Mouse (Mus musculus) forebrain, embryonic 12.5 days (tissue): ENCODE measurements around the gene Setx. TPM values are rescaled to one million over a fixed set of nuclear protein-coding genes. Genes with fewer than 3 reads are reported as not detected.
A peak's percentile ranks its signal among the peaks of the same experiment; 100 is the strongest.

ENCODE experiments used
- ATAC-seq: fragments of 200-750 bp; cut with Nextera tagmentation; 2 replicates; pipeline ENCODE4 v1.8.0; 2017; ENCODE audit warnings: moderate TSS enrichment; ENCODE audit not compliant: low FRiP score
- H3K27ac ChIP-seq: fragments of 300-500 bp; sonication (generic); 2 replicates; pipeline ENCODE4 v1.5.1; 2016; ENCODE audit warnings: mild to moderate bottlenecking
- H3K27me3 ChIP-seq: fragments of 300-500 bp; sonication (generic); 2 replicates; pipeline ENCODE4 v1.6.1; 2016; ENCODE audit warnings: mild to moderate bottlenecking
- H3K36me3 ChIP-seq: fragments of 300-500 bp; sonication (generic); replicated peaks from 2 replicates; pipeline ENCODE4 v1.6.1; 2016; ENCODE audit warnings: mild to moderate bottlenecking
- H3K4me1 ChIP-seq: fragments of 300-500 bp; sonication (generic); 2 replicates; pipeline ENCODE4 v1.6.1; 2016
- H3K4me2 ChIP-seq: fragments of 300-500 bp; sonication (generic); 2 replicates; pipeline ENCODE4 v1.6.1; 2016; ENCODE audit warnings: mild to moderate bottlenecking, moderate library complexity
- H3K4me3 ChIP-seq: fragments of 300-500 bp; sonication (generic); replicated peaks from 2 replicates; pipeline ENCODE4 v1.5.1; 2016; ENCODE audit warnings: mild to moderate bottlenecking
- H3K9ac ChIP-seq: fragments of 300-500 bp; sonication (generic); 2 replicates; pipeline ENCODE4 v1.6.1; 2016; ENCODE audit warnings: mild to moderate bottlenecking
- H3K9me3 ChIP-seq: fragments of 300-500 bp; sonication (generic); 2 replicates; pipeline ENCODE4 v1.6.1; 2016
- WGBS: fragments of 180-500 bp; shearing (Covaris S2); methylation state at CpG from one replicate; pipeline ENCODE4 v1.1.7; 2016; 5-methylcytosine and 5-hydroxymethylcytosine counted together
- polyA plus RNA-seq: library from polyadenylated mRNA; unstranded; fragments of >200 nt; fragmentation: Nextera tagmentation; extraction: Ambion mirVana; gene quantifications from 2 replicates; pipeline ENCODE4 v1.2.1, GENCODE M21; 2016

The Setx gene
- polyA plus RNA-seq, 1 experiment from 2014 or later = 18.6 TPM

DNA sequence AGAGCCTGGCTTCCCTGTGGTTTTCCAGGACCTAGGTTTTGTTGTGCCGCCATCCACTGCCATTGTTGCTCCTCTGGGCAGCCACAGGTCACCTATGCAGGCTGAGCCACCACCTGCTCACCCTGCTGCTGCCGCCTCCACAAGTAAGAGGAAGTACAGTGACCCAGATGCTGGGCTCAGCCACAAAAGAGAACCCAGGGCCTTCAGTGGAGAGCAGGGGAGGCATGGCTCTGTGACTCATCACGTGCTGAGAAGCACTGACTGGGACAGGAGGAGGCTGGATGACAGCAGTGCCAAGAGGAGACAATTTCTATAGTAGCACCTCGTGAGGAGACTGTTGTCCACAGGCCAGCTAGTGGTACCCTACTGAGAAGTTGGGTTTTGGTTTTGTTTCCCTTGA lies 55.8 kb downstream of the Setx start:
- Histone ChIP-seq H3K4me1 (no peaks in the 10 kb centered on the region), H3K9ac (no peak overlapping the region), H3K4me3 (no peak overlapping the region), H3K27me3 (no peaks in the 10 kb centered on the region), H3K4me2 (no peak overlapping the region), H3K9me3 (no peaks in the 10 kb centered on the region), H3K36me3 (peaks cover 71% of the 10 kb centered on the region), H3K27ac (no peak overlapping the region)
- ATAC-seq = no peak
- 90% methylated on average over 4 of the region's 4 CpGs for WGBS

DNA sequence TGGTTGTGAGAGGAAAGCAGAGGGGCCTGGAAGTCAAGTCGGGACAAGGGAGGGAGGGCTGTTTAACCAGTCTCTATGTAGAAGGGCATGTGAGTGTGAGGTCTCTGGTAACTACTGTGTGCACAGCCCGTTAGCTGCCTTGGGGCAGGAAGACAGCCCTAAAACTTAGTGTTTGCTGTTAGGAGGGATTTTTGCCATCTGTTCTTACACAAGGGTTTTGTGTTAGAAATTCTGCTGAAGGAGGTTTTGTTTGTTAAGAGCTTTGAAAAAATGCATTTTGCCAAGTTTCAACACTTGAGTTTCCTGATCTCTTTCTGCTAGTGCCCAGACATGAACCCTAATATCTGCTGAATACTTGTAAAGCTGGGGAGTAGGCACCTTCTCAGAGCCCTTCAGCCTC lies 57.1 kb downstream of the Setx start:
- H3K27ac ChIP-seq = no peak overlapping the region
- H3K36me3 ChIP-seq = peaks cover 60% of the 10 kb centered on the region
- no peak overlapping the region for H3K4me2 ChIP-seq
- no peaks in the 10 kb centered on the region for H3K4me1 ChIP-seq
- WGBS = 80% methylated on average over 2 of the region's 2 CpGs
- no peak for ATAC-seq
- H3K9ac ChIP-seq = no peak overlapping the region
- H3K27me3 ChIP-seq = no peaks in the 10 kb centered on the region
- H3K9me3 ChIP-seq = no peaks in the 10 kb centered on the region
- no peak overlapping the region for H3K4me3 ChIP-seq

DNA sequence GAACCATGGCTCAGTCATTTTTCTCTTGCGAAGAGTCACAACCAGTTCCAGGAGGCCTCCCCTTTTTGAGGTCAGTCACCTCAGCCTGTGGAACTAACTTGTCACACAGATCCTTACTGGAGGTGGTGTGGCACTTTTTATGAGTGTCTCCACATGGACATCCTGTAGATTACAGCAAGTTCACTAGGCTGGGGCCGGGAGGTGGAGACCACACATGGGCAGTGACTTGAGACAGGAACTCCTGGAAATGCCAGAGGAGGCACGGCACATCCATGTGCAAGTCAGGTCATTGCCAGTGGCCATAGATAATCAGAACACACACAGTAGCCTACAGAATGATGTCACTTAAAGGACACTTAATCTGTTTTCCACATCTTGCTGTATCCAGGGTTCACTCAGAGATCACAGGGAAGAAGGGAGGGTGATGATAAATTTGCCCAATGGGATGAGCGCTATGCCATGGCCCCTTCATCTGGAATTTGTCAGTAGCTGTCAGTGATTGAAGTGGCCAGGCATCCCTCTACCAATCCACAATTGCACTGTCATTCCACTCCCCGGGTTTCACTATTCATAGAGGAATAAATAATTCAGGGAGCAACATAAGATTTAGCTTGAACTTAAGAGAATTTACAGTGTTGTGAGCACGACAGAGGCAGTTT lies 59.4 kb downstream of the Setx start:
- Histone ChIP-seq H3K36me3 (peaks cover 38% of the 10 kb centered on the region), H3K4me1 (no peaks in the 10 kb centered on the region), H3K4me3 (no peak overlapping the region), H3K9me3 (no peaks in the 10 kb centered on the region), H3K9ac (no peak overlapping the region), H3K27ac (no peak overlapping the region), H3K27me3 (no peaks in the 10 kb centered on the region), H3K4me2 (no peak overlapping the region)
- 85% methylated on average over 6 of the region's 6 CpGs for WGBS
- no peak for ATAC-seq

DNA sequence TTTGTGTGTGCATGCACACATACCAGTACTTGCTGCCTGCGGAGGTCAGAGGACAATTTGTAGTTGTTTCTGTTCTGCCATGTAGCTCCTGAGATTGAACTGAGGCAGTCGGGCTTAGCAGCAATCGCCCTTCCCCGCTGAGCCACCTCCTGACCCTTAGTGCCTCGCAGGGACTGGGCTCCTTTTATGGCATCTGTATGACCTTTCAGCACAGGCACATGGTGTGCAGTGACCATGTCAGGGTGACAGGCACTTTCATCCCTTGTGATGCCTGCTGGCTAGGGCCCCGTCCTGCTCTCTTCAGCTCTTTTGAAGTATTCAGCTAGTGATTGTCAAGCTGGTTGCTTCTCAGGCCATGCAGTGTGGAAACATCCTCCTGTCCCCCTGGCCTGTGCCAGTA lies 62.2 kb downstream of the Setx start:
- Histone ChIP-seq H3K9ac (no peak overlapping the region), H3K4me1 (no peaks in the 10 kb centered on the region), H3K4me2 (no peak overlapping the region), H3K9me3 (no peaks in the 10 kb centered on the region), H3K27me3 (peaks cover 3% of the 10 kb centered on the region; the same call in 1 of the 2 replicates), H3K36me3 (peaks cover 10% of the 10 kb centered on the region), H3K27ac (no peak overlapping the region), H3K4me3 (no peak overlapping the region)
- no peak for ATAC-seq
- 50% methylated on average over 6 of the region's 6 CpGs for WGBS

DNA sequence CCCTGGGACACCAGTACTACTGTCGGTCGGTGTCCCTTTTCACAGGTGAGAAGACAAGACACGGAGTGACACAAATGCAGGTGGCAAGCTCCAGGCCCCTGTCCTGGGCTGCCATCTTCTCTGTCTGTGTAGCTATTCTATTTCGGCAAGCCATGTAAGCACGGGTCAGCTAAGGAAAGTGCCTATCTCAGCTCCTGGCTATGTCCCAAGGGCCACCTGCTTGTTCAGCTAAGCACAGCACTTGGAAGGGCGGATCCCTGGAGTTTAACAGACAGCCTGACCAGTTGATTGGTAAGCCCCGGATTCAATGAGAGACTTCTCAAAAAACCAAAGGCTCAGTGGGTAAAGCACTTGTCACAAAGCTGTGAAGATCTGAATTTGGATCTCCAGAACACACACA lies 66.4 kb downstream of the Setx start:
- H3K27me3 ChIP-seq = peaks cover 21% of the 10 kb centered on the region
- no peak overlapping the region for H3K27ac ChIP-seq
- H3K9me3 ChIP-seq = no peaks in the 10 kb centered on the region
- ATAC-seq = no peak
- H3K4me2 ChIP-seq = no peak overlapping the region
- H3K9ac ChIP-seq = no peak overlapping the region
- H3K4me3 ChIP-seq = no peak overlapping the region
- peaks cover 15% of the 10 kb centered on the region for H3K4me1 ChIP-seq
- 86% methylated on average over 7 of the region's 7 CpGs for WGBS
- H3K36me3 ChIP-seq = no peaks in the 10 kb centered on the region

DNA sequence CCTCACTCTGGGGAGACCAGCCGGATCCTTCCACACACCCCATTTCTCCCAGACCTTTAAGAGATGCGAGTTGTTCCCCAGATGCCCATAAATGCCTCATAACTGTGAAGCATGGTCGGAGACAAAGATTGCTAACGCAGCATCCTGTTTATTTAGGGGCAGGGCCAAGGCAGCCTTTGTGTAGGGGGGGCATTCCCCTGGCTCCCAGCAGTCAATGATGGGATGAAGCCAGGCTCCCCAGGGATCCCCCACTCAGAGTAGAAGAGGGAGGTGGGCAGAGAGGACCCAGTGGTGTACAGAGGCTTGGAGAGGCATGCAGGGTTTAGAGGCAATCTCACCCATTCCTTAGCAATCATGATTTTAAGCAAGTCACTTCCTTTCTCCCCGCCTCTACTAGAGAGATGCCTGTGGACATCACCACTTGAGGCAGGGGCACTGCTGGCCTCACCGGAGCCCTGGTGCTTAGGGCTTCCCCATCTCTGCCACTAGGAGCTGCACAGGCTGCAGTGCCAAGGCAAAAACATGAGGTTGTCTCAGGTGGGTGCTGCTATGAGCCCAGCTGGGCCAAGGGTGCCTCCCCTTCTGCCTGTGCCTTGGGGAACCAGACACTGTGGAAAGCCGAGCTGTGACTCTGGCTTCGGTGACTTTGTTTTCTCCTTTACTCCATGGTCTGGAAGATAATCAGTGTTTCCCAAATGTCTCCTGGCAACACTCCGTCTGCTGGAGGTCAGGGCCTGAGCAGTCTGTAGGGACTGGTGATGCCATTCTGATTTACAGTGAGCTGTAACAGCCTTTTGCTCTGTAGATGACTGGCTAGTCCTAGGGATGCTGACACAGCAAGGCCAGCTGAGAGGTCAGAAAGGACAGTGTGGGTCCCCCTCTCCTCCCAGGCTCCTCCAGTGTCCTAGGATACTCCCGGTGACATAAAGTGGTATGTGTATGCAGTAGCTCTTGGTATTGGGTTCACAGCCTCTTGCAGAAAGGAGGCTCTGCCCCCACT lies 67.5 kb downstream of the Setx start:
- no peak overlapping the region; the same call in 1 of the 2 replicates for H3K9ac ChIP-seq
- WGBS = 81% methylated on average over 10 of the region's 10 CpGs
- H3K4me1 ChIP-seq = peaks cover 22% of the 10 kb centered on the region

DNA sequence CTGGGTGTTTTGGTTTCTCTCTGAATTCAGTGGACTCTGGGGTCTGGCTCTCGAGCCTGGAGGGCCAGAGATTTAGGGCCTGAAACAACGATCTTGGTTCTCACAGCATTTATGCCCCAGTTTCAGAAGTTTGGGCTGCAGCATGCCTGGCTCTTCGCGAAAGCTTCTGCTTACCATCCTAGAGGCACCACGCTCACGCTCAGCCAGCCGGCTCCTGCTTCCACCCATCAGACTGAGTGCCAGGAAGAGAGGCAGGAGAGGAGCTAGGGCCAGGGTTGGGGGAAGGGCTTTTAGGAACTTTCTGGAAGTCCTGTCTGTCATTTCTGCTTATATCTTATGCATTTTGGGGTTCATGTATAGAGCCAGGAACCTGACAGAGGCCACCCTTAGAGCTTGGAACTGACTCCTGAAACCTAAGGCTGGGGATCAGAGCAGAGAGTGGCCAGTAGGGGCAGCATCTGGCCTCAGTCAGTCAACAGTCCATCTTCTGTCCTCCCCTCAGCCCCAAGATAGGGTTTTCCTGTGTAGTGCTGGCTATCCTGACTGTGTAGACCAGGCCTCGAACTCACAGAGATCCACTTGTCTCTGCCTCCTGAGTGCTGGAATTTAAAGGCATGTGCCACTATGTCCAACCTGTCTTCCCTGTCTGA lies 68.8 kb downstream of the Setx start:
- H3K27me3 ChIP-seq = peaks cover 44% of the 10 kb centered on the region
- no peaks in the 10 kb centered on the region for H3K36me3 ChIP-seq
- H3K4me3 ChIP-seq = no peak overlapping the region
- ATAC-seq = no peak
- WGBS = 81% methylated on average over 8 of the region's 8 CpGs
- no peaks in the 10 kb centered on the region for H3K9me3 ChIP-seq
- peaks cover 22% of the 10 kb centered on the region for H3K4me1 ChIP-seq
- no peak overlapping the region for H3K27ac ChIP-seq
- no peak overlapping the region for H3K4me2 ChIP-seq
- H3K9ac ChIP-seq = 0 out of 2 replicates have a peak overlapping the region, but pooled peaks have one; percentile 21

More for the DNA sequence above, 67.5 kb downstream of the Setx start:
- Histone ChIP-seq H3K36me3 (no peaks in the 10 kb centered on the region), H3K9me3 (no peaks in the 10 kb centered on the region), H3K4me3 (no peak overlapping the region), H3K4me2 (no peak overlapping the region), H3K27ac (no peak overlapping the region), H3K27me3 (peaks cover 32% of the 10 kb centered on the region)
- ATAC-seq = no peak

DNA sequence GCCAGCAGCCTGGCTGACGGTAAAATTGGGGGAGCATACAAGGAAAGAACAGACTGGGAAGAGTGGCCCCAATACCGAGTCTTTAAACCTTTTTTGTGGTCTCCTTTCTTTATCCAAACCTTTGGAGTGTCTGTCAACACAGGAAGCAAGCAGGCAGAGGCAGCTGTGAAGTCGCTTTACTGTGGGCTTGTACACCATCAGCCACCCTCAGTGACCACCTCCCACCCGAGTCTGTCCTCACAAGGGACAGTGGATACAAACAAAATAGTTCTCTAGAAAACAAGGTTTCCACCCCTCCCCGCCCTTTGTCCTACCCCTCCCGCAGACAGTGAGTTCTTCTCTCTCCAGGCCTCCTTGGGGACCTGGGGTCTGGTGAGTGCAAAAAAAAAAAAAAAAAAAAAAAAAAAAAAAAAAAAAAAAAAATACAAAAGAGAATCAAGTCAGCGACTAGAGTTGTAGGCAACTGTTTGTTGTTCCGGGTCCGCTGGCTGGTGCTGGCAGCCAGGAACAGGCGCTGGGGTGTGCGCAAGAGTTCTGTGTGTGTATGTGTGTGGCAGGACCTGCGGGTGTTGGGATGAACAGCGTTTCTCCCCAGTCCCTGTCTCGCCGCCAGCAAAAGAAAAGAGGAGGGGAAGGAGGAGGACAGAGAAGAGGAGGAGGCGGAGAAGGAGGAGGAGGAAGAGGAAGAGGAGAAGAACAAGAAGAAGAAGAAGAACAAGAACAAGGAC lies 70.0 kb downstream of the Setx start:
- H3K4me1 ChIP-seq = peaks cover 22% of the 10 kb centered on the region
- ATAC-seq = no peak
- no peaks in the 10 kb centered on the region for H3K9me3 ChIP-seq
- peak overlapping the region; percentile 57 for H3K4me3 ChIP-seq
- H3K27me3 ChIP-seq = peaks cover 55% of the 10 kb centered on the region
- no peak overlapping the region for H3K27ac ChIP-seq
- H3K4me2 ChIP-seq = peak overlapping the region; percentile 98
- H3K9ac ChIP-seq = peak overlapping the region; percentile 55
- WGBS = 14% methylated on average over 16 of the region's 16 CpGs
- H3K36me3 ChIP-seq = no peaks in the 10 kb centered on the region

DNA sequence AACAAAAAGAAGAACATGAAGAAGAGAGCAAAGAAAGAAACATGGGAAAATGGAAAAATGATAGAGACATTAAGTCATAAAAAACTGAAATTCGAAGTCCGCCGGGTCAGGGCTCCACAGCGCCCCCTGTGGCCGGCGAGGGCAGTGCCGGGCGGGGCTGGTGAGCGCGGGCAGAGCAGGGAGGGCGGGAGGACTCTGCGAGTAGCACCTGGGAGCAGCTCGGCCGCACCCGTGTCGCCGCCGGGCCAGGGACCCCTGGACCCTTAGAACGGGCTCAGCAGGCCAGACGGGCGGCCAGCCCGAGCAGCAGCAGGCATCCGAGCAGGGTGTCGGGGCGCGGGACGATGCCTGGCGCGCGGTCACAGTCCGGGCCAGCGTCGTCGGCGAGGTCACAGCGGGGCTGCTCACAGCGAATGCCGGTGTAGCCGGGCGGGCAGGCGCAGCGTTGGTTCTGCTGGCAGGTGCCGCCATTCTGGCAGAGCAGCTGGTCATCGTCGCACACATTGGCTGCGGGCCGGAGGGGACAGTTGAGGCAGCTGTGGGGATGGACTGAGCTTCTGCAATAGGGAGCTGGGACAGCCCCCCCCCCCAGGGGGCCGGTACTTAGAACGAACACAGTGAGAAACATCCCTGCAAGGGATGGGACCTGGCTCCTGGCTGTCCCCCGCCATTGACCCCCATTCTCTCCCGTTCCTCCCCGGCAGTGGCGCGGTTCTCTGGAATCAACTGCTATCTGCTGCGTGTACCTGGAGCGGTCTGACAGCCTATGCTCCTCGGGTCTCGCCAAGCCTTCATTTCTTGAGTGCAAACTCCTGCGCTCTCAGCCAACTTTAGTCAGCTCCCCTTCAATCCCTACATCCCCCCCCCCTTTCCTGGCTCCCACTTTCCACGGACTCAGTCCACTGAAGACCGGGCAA lies 70.8 kb downstream of the Setx start:
- Histone ChIP-seq H3K9me3 (no peaks in the 10 kb centered on the region), H3K4me1 (peaks cover 22% of the 10 kb centered on the region), H3K4me2 (peak overlapping the region; percentile 98), H3K4me3 (peak overlapping the region; percentile 57), H3K36me3 (no peaks in the 10 kb centered on the region), H3K27ac (no peak overlapping the region), H3K9ac (peak overlapping the region; percentile 55), H3K27me3 (peaks cover 58% of the 10 kb centered on the region)
- WGBS = 1% methylated on average over 61 of the region's 61 CpGs
- peak; percentile 80 for ATAC-seq

DNA sequence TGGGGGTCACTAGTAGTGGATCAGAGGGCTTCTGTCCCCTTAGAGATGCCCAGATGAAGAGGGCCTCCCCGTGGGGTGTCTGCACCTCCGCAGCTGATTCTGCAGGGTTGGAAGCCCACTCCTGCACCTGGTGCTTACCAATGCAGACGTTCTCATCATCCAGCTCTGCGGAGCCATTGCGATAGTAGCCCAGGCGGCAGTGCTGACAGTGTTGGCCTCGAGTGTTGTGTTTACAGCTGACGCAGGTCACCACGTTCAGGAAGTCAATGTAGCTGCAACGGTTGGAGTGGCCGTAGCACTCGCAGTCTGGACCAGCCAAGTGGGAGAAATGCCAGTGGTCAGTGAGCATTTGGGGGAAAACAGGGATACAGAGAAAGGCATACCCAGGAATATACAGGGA lies 72.9 kb downstream of the Setx start:
- no peak overlapping the region for H3K27ac ChIP-seq
- H3K27me3 ChIP-seq = peaks cover 58% of the 10 kb centered on the region
- H3K9me3 ChIP-seq = no peaks in the 10 kb centered on the region
- no peak overlapping the region for H3K4me2 ChIP-seq
- H3K9ac ChIP-seq = no peak overlapping the region
- no peak for ATAC-seq
- no peak overlapping the region for H3K4me3 ChIP-seq
- 76% methylated on average over 12 of the region's 12 CpGs for WGBS
- H3K4me1 ChIP-seq = peaks cover 25% of the 10 kb centered on the region
- H3K36me3 ChIP-seq = no peaks in the 10 kb centered on the region

DNA sequence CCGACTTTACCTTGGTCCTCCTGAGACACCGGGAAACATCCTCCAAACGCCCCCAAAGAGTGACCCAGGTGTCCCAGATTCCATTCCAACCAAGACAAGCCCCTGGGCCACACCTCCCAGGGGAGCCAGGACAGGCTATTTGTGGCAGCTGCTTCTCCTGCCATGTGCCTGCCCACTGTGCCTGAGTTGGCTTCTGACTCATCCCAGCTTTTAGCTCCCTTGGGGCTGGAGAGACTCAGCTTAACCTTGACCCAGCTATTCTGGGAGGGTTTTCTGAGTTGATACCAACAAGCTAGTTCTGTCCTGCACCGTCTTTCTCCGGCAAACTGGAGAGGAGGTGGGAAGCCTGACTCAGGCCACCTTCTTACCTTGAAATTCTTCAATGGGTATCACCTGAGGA lies 74.5 kb downstream of the Setx start:
- Histone ChIP-seq H3K4me1 (peaks cover 26% of the 10 kb centered on the region), H3K9ac (no peak overlapping the region), H3K27ac (no peak overlapping the region), H3K9me3 (no peaks in the 10 kb centered on the region), H3K4me2 (no peak overlapping the region), H3K27me3 (peaks cover 53% of the 10 kb centered on the region), H3K36me3 (no peaks in the 10 kb centered on the region), H3K4me3 (no peak overlapping the region)
- WGBS = 80% methylated on average over 5 of the region's 5 CpGs
- ATAC-seq = no peak
